Mouse (Mus musculus): ENCODE measurements around the gene Fam122a. TPM values are rescaled to one million over a fixed set of nuclear protein-coding genes. Genes with fewer than 3 reads are reported as not detected.

Gene Fam122a
- polyA plus RNA-seq, 1 experiment from 2014 or later: 55.2 TPM

Other genes starting within 250 kb of the Fam122a start
- gene Fxn, start 196.8 kb downstream of the Fam122a start, polyA plus RNA-seq (2015; fragmentation: Nextera tagmentation; extraction: Ambion mirVana): 39.3 and 44.3 TPM in 2 replicates
- 4.7 and 5.3 TPM in 2 replicates for gene Pip5k1b, start 78.5 kb upstream of the Fam122a start, polyA plus RNA-seq (2015; fragmentation: Nextera tagmentation; extraction: Ambion mirVana)
- 7.2 and 7.3 TPM in 2 replicates for gene Tmem252, start 196.7 kb upstream of the Fam122a start, polyA plus RNA-seq (2015; fragmentation: Nextera tagmentation; extraction: Ambion mirVana)

Measured in stomach, embryonic 15.5 days (tissue).